Mouse (Mus musculus): ENCODE results near the gene Ccdc33. TPM values are rescaled to one million over a fixed set of nuclear protein-coding genes. Genes with fewer than 3 reads are reported as not detected.

The Ccdc33 gene
- polyA plus RNA-seq, 1 experiment, result 7.8 TPM

GRCm38 (mm10) chr9:58060677-58061667 is 57.7 kb downstream of the Ccdc33 start:
- TF ChIP-seq CTCF (IDR thresholded peaks at IDR 0.05; ENCODE audit: insufficient read depth, low read length) (no peak), POLR2A (IDR thresholded peaks at IDR 0.05; ENCODE audit: borderline replicate concordance, extremely low read depth, low read depth, low read length) (no peak)
- peak; percentile 26 for DNase-seq
- WGBS, result 11% methylated on average over 23 of the region's 23 CpGs
- Histone ChIP-seq H3K4me1 (ENCODE audit: control insufficient read depth, insufficient read depth, low read length) (no peaks in the 10 kb centered on the region), H3K4me3 (replicated peaks; ENCODE audit: extremely low read depth, low read depth, low read length) (no peak overlapping the region)

GRCm38 (mm10) chr9:58059920-58060319 is 58.7 kb downstream of the Ccdc33 start:
- no peak overlapping the region for H3K4me3 ChIP-seq (replicated peaks; ENCODE audit: extremely low read depth, low read depth, low read length)
- DNase-seq, result no peak
- 32% methylated on average over 1 of the region's 1 CpGs for WGBS
- TF ChIP-seq CTCF (IDR thresholded peaks at IDR 0.05; ENCODE audit: insufficient read depth, low read length) (no peak), POLR2A (IDR thresholded peaks at IDR 0.05; ENCODE audit: borderline replicate concordance, extremely low read depth, low read depth, low read length) (no peak)
- H3K4me1 ChIP-seq (ENCODE audit: control insufficient read depth, insufficient read depth, low read length), result no peaks in the 10 kb centered on the region

DNA sequence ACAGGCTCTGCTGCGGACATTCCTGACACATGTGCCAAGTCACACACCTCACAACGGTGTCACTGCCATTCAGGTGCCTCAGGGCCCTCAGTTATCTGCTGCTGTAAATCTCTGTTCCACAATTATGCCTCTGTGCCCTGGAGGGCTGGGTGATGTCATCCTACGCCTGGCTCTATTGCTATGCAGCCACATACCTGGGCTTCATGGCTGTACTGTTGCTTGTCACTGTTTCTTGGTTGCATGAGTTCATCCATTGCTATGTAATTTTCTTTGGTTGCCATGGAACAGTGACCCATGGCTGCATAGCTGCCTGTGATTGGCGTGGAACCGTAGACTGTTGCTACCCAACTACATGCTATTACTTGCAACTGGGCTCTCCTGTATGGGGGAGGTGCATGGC is 63.0 kb downstream of the Ccdc33 start:
- 67% methylated on average over 5 of the region's 5 CpGs for WGBS

GRCm38 (mm10) chr9:58054032-58054431 is 64.6 kb downstream of the Ccdc33 start:
- WGBS, result 100% methylated on average over 1 of the region's 1 CpGs
- Histone ChIP-seq H3K4me3 (replicated peaks; ENCODE audit: extremely low read depth, low read depth, low read length) (no peak overlapping the region), H3K4me1 (ENCODE audit: control insufficient read depth, insufficient read depth, low read length) (no peaks in the 10 kb centered on the region)
- DNase-seq, result no peak
- TF ChIP-seq CTCF (IDR thresholded peaks at IDR 0.05; ENCODE audit: insufficient read depth, low read length) (no peak), POLR2A (IDR thresholded peaks at IDR 0.05; ENCODE audit: borderline replicate concordance, extremely low read depth, low read depth, low read length) (no peak)

More for the DNA sequence above, 63.0 kb downstream of the Ccdc33 start:
- TF ChIP-seq POLR2A (IDR thresholded peaks at IDR 0.05; ENCODE audit: borderline replicate concordance, extremely low read depth, low read depth, low read length) (no peak), CTCF (IDR thresholded peaks at IDR 0.05; ENCODE audit: insufficient read depth, low read length) (no peak)
- no peaks in the 10 kb centered on the region for H3K4me1 ChIP-seq (ENCODE audit: control insufficient read depth, insufficient read depth, low read length)
- no peak for DNase-seq
- H3K4me3 ChIP-seq (replicated peaks; ENCODE audit: extremely low read depth, low read depth, low read length), result no peak overlapping the region

- Histone ChIP-seq H3K4me1 (ENCODE audit: control insufficient read depth, insufficient read depth, low read length) (no peaks in the 10 kb centered on the region), H3K4me3 (replicated peaks; ENCODE audit: extremely low read depth, low read depth, low read length) (no peak overlapping the region)
- 66% methylated on average over 3 of the region's 3 CpGs for WGBS
- TF ChIP-seq CTCF (IDR thresholded peaks at IDR 0.05; ENCODE audit: insufficient read depth, low read length), result no peak
- no peak for TF ChIP-seq POLR2A (IDR thresholded peaks at IDR 0.05; ENCODE audit: borderline replicate concordance, extremely low read depth, low read depth, low read length)
- no peak for DNase-seq
These were observed 65.1 kb downstream of the Ccdc33 start for GRCm38 (mm10) chr9:58053544-58053943.

DNA sequence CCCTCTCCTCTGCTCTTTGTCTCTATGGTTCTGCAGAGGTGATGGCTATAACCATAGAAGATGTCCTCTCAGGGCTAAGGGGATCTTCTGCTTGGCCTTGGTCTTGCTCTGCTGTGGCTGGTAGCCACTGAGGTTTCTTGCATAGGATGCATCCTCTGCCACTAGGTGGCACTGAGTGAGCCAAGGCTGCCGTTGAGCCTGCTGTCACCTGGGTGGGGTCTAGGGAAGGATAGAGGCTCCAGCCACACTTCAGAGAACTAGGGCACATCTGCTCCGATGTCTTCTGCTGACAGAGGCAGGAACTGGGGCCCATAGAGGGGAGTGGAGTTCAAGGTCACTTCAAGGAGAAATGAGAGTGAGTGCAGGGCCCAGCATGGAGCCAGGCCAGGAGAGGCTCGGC is 65.5 kb downstream of the Ccdc33 start:
- DNase-seq, result peak; percentile 22
- H3K4me1 ChIP-seq (ENCODE audit: control insufficient read depth, insufficient read depth, low read length), result no peaks in the 10 kb centered on the region
- no peak overlapping the region for H3K4me3 ChIP-seq (replicated peaks; ENCODE audit: extremely low read depth, low read depth, low read length)
- WGBS, result 27% methylated on average over 3 of the region's 3 CpGs
- TF ChIP-seq POLR2A (IDR thresholded peaks at IDR 0.05; ENCODE audit: borderline replicate concordance, extremely low read depth, low read depth, low read length) (no peak), CTCF (IDR thresholded peaks at IDR 0.05; ENCODE audit: insufficient read depth, low read length) (peak; percentile 75)

- no peak for TF ChIP-seq POLR2A (IDR thresholded peaks at IDR 0.05; ENCODE audit: borderline replicate concordance, extremely low read depth, low read depth, low read length)
- no peak for TF ChIP-seq CTCF (IDR thresholded peaks at IDR 0.05; ENCODE audit: insufficient read depth, low read length)
- DNase-seq, result no peak
- 50% methylated on average over 5 of the region's 5 CpGs for WGBS
- Histone ChIP-seq H3K4me3 (replicated peaks; ENCODE audit: extremely low read depth, low read depth, low read length) (no peak overlapping the region), H3K4me1 (ENCODE audit: control insufficient read depth, insufficient read depth, low read length) (no peaks in the 10 kb centered on the region)
These were observed 66.7 kb downstream of the Ccdc33 start for GRCm38 (mm10) chr9:58051937-58052336.

DNA sequence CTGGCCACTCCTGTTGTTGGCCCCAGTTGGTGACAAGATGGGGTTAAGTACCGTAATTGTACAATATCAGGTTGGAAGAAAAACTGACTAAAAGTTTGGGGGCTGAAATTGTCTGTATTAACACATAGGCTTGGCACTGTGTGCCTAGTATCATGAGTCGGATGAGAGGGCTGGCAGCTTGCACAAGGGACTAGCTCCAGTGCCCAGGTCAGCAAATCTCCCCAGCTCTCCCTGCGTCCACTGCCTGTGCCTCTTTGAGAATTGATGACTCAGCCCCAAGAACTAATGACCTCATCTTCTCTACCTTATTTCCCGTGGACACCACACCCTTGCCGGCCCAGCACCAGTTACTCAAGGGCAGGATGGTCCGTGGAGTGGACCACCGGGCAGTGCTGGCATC is 68.8 kb downstream of the Ccdc33 start:
- WGBS, result 58% methylated on average over 7 of the region's 7 CpGs
- no peak for DNase-seq
- Histone ChIP-seq H3K4me1 (ENCODE audit: control insufficient read depth, insufficient read depth, low read length) (no peaks in the 10 kb centered on the region), H3K4me3 (replicated peaks; ENCODE audit: extremely low read depth, low read depth, low read length) (no peak overlapping the region)
- no peak for TF ChIP-seq CTCF (IDR thresholded peaks at IDR 0.05; ENCODE audit: insufficient read depth, low read length)
- no peak for TF ChIP-seq POLR2A (IDR thresholded peaks at IDR 0.05; ENCODE audit: borderline replicate concordance, extremely low read depth, low read depth, low read length)

DNA sequence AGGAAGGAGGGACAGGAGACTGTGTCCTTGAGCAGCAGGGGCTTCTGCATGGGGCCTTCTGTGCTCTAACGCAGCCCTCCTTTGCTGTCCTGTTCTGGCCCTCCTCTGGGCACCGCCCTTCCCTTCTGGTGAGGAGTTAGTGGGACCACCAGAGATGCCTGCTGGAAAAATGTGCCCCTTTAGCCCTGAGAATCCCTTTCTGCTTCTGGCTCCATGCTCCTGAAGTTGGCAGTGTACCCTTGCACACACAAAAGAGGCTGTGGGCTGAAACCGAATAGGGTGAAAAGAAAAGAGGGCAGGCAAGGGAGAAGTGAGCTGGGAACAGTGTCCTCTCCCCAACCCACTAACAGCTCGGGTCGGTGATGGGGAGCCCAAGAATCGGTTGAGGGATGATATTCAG is 69.4 kb downstream of the Ccdc33 start:
- H3K4me3 ChIP-seq (replicated peaks; ENCODE audit: extremely low read depth, low read depth, low read length), result no peak overlapping the region
- no peaks in the 10 kb centered on the region for H3K4me1 ChIP-seq (ENCODE audit: control insufficient read depth, insufficient read depth, low read length)
- no peak for DNase-seq
- 65% methylated on average over 6 of the region's 6 CpGs for WGBS
- no peak for TF ChIP-seq CTCF (IDR thresholded peaks at IDR 0.05; ENCODE audit: insufficient read depth, low read length)
- no peak for TF ChIP-seq POLR2A (IDR thresholded peaks at IDR 0.05; ENCODE audit: borderline replicate concordance, extremely low read depth, low read depth, low read length)

DNA sequence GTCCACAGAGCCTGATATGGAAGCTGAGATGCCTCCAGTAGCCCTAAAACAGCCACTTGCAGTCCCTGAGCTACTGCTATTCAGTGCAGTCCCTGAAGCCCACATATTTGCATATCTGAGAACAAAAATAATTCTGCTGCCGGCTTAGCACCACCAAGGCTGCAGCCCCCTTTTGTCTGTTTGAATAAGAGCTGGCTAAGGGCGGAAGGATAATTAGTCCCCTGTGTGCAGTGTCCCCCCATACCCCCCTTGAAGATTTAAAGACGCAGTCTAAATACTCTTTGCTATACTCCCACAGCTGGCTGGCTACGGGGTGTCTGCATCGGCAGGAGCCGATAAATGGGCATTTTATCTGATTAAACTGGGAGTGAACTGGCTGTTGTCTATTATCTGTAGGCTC is 70.0 kb downstream of the Ccdc33 start:
- no peak for DNase-seq
- no peak for TF ChIP-seq POLR2A (IDR thresholded peaks at IDR 0.05; ENCODE audit: borderline replicate concordance, extremely low read depth, low read depth, low read length)
- TF ChIP-seq CTCF (IDR thresholded peaks at IDR 0.05; ENCODE audit: insufficient read depth, low read length), result no peak
- H3K4me1 ChIP-seq (ENCODE audit: control insufficient read depth, insufficient read depth, low read length), result no peaks in the 10 kb centered on the region
- H3K4me3 ChIP-seq (replicated peaks; ENCODE audit: extremely low read depth, low read depth, low read length), result no peak overlapping the region
- 37% methylated on average over 6 of the region's 6 CpGs for WGBS
